In genomic region chr1:126737554-126738290, GRCm38 (mm10) we compare ENCODE assay signal across 8 mouse cellular contexts.
DNase-seq lines count a peak whose midpoint lies in the region.

No protein-coding gene starts in this region.

- no peaks in the 10 kb centered on the region for H3K36me3 ChIP-seq in embryonic facial prominence, embryonic 10.5 days (replicated peaks)

- H3K27me3 ChIP-seq in embryonic facial prominence, embryonic 10.5 days (replicated peaks; ENCODE audit: low read depth, poor library complexity, severe bottlenecking), result peaks cover 41% of the 10 kb centered on the region

- peak overlapping the region; percentile 82 for H3K27ac ChIP-seq in embryonic facial prominence, embryonic 10.5 days (replicated peaks)

- H3K4me1 ChIP-seq in embryonic facial prominence, embryonic 10.5 days, result peaks cover 31% of the 10 kb centered on the region

- peak; percentile 47 for DNase-seq in brain, adult 2 months (ENCODE audit: low read depth, low spot score)
- DNase-seq in embryonic facial prominence, embryonic 10.5 days (ENCODE audit: low spot score), result peak; percentile 63
- DNase-seq in gastrocnemius, postnatal 4 days (ENCODE audit: low spot score in 2 of 2), result peak; percentile 22 to 44
- DNase-seq in induced T-regulatory cell, adult 2 months (ENCODE audit: low read depth), result peak; percentile 44
- peak; percentile 10 to 12 for DNase-seq in left cerebral cortex, adult 8-10 months (ENCODE audit: low spot score in 2 of 2)
- peak; percentile 24 for DNase-seq in lung, postnatal 25 days (ENCODE audit: low spot score)
- peak; percentile 18 for DNase-seq in skeletal muscle tissue, adult 2 months (ENCODE audit: low read depth, low spot score)
- no peak for DNase-seq in spleen, postnatal 36 days (ENCODE audit: low spot score in 2 of 2)

- WGBS in embryonic facial prominence, embryonic 10.5 days, result 7% methylated on average over 18 of the region's 18 CpGs

- peak overlapping the region; percentile 59 for H3K4me3 ChIP-seq in embryonic facial prominence, embryonic 10.5 days

- H3K9me3 ChIP-seq in embryonic facial prominence, embryonic 10.5 days, result no peaks in the 10 kb centered on the region

Comparison
In these comparisons a context has a peak if more than half of its experiments do, and no peak if none do; other contexts are left out.
1. DNase-seq: peak in brain, adult 2 months (single experiment), embryonic facial prominence, embryonic 10.5 days (single experiment), gastrocnemius, postnatal 4 days (2 of 2), induced T-regulatory cell, adult 2 months (single experiment), left cerebral cortex, adult 8-10 months (2 of 2), lung, postnatal 25 days (single experiment) and skeletal muscle tissue, adult 2 months (single experiment); none in spleen, postnatal 36 days (0 of 2).